Mouse (Mus musculus): ENCODE measurements around the gene Hdac9. TPM values are rescaled to one million over a fixed set of nuclear protein-coding genes. Genes with fewer than 3 reads are reported as not detected.

Hdac9 gene
- total and polyA plus RNA-seq, 3 experiments, result 0.55 to 1.4 TPM; not detected in 1

DNA sequence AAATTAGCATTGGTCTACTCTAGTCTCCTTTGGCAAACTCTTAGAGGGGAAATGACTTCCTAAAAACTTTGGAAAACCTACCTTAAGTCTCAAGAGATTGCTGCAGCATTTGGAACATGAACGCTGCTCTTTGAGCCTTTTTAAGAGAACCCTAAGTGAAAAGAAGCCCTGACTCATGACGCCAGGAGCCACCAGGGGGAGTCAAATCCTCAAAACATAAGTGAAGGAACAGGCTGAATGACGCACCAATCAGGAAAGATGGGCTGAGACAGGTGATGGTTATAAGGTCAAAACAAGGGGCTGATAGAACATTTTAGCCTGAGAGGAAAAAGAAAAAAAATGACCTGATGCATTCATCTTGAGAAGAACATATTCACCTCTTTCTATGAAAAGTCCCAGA lies 252.1 kb downstream of the Hdac9 start:
- TF ChIP-seq TAL1 (conservative IDR thresholded peaks at IDR 0.05; ENCODE audit: low read depth, low read length), result no peak
- TF ChIP-seq GATA2 (IDR thresholded peaks at IDR 0.05; ENCODE audit: borderline replicate concordance, low read depth, low read length), result no peak
- no peak for TF ChIP-seq GATA1 (IDR thresholded peaks at IDR 0.05; ENCODE audit: borderline replicate concordance, low read length)
- no peak for TF ChIP-seq POLR2AphosphoS5 (IDR thresholded peaks at IDR 0.05; ENCODE audit: insufficient replicate concordance, low read depth, low read length)
- TF ChIP-seq CTCF (IDR thresholded peaks at IDR 0.05; ENCODE audit: low read depth, low read length), result no peak
- H3K36me3 ChIP-seq (replicated peaks), result no peaks in the 10 kb centered on the region
- no peaks in the 10 kb centered on the region for H3K9me3 ChIP-seq (replicated peaks)
- no peaks in the 10 kb centered on the region for H3K4me1 ChIP-seq (ENCODE audit: insufficient read depth, low read depth, low read length)
- ATAC-seq (ENCODE audit: extremely low read depth, insufficient number of reproducible peaks, low FRiP score, poor library complexity, severe bottlenecking) (no peak), DNase-seq (ENCODE audit: low spot score) (no peak)
- H3K4me3 ChIP-seq (ENCODE audit: low read depth, low read length), result no peak overlapping the region
- no peaks in the 10 kb centered on the region for H3K27me3 ChIP-seq (ENCODE audit: insufficient read depth, low read length)

DNA sequence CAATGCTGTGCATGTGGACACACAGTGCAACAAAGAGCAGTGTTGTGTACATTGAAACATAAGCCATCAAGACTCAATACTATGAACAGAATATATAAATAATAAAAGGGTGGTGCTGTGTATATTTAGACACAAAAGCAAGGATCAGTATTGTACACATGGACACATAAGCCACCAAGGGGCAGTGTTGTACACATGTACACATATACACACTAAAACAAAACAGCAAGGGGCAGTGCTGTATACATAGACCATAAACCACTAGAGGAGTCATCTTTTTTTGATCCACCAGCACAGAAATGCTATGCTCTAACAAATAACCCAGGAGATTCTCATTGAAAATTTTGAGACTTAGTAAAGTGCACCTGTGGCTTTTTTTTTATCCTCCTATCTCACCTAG lies 255.5 kb downstream of the Hdac9 start:
- no peaks in the 10 kb centered on the region for H3K4me1 ChIP-seq (ENCODE audit: insufficient read depth, low read depth, low read length)
- no peaks in the 10 kb centered on the region for H3K9me3 ChIP-seq (replicated peaks)
- DNase-seq (ENCODE audit: low spot score), result no peak
- no peaks in the 10 kb centered on the region for H3K36me3 ChIP-seq (replicated peaks)
- H3K27me3 ChIP-seq (ENCODE audit: insufficient read depth, low read length), result no peaks in the 10 kb centered on the region
- no peak overlapping the region for H3K4me3 ChIP-seq (ENCODE audit: low read depth, low read length)
- no peak for ATAC-seq (ENCODE audit: extremely low read depth, insufficient number of reproducible peaks, low FRiP score, poor library complexity, severe bottlenecking)
- TF ChIP-seq CTCF (IDR thresholded peaks at IDR 0.05; ENCODE audit: low read depth, low read length) (no peak), GATA2 (IDR thresholded peaks at IDR 0.05; ENCODE audit: borderline replicate concordance, low read depth, low read length) (no peak)

DNA sequence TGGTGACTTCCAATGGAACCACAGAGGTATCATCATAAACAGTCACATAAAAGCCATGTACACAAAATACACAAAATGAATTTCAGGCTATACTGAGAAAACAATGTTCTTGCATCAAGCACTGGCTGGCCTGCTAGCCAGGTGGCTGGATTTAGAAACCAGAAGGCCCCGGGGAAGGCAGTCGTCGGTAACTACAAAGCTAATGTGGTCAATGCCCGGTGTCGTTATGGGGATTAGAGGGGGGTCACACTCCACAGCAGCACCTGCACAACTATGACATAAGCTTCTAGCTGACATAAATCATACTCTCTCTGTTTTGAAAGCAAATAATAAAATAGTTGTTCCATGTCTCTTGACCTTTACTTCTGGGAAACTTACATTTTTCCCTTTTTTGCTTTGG lies 256.9 kb downstream of the Hdac9 start:
- H3K9me3 ChIP-seq (replicated peaks), result no peaks in the 10 kb centered on the region
- no peak for TF ChIP-seq GATA2 (IDR thresholded peaks at IDR 0.05; ENCODE audit: borderline replicate concordance, low read depth, low read length)
- H3K36me3 ChIP-seq (replicated peaks), result no peaks in the 10 kb centered on the region
- DNase-seq (ENCODE audit: low spot score) (no peak), ATAC-seq (ENCODE audit: extremely low read depth, insufficient number of reproducible peaks, low FRiP score, poor library complexity, severe bottlenecking) (no peak)
- no peaks in the 10 kb centered on the region for H3K27me3 ChIP-seq (ENCODE audit: insufficient read depth, low read length)
- H3K4me1 ChIP-seq (ENCODE audit: insufficient read depth, low read depth, low read length), result no peaks in the 10 kb centered on the region
- H3K4me3 ChIP-seq (ENCODE audit: low read depth, low read length), result no peak overlapping the region

DNA sequence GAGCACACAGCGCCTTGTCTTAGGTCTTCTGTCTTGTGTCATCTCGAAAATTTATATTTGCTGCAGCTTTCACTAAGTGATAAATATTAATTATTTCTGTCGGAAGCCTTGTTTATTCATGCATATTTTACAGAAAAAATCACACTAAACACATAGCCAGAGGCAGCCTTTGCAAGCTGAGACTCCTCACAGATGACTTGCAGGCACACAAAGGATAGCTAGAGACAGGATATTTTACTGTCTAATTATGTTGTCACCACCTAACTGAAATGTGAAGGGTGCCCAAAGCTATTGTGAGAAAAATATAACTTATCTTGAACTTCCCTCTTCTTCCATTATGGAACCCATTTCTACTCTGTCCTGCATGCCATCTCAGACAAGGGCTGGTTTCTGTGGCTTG lies 258.3 kb downstream of the Hdac9 start:
- TF ChIP-seq CTCF (IDR thresholded peaks at IDR 0.05; ENCODE audit: low read depth, low read length) (no peak), GATA1 (IDR thresholded peaks at IDR 0.05; ENCODE audit: borderline replicate concordance, low read length) (no peak), GATA2 (IDR thresholded peaks at IDR 0.05; ENCODE audit: borderline replicate concordance, low read depth, low read length) (no peak), POLR2AphosphoS5 (IDR thresholded peaks at IDR 0.05; ENCODE audit: insufficient replicate concordance, low read depth, low read length) (no peak)
- no peak for DNase-seq (ENCODE audit: low spot score)
- Histone ChIP-seq H3K36me3 (replicated peaks) (no peaks in the 10 kb centered on the region), H3K4me1 (ENCODE audit: insufficient read depth, low read depth, low read length) (no peaks in the 10 kb centered on the region), H3K27me3 (ENCODE audit: insufficient read depth, low read length) (no peaks in the 10 kb centered on the region), H3K9me3 (replicated peaks) (no peaks in the 10 kb centered on the region), H3K4me3 (ENCODE audit: low read depth, low read length) (no peak overlapping the region)
- ATAC-seq (ENCODE audit: extremely low read depth, insufficient number of reproducible peaks, low FRiP score, poor library complexity, severe bottlenecking), result no peak

DNA sequence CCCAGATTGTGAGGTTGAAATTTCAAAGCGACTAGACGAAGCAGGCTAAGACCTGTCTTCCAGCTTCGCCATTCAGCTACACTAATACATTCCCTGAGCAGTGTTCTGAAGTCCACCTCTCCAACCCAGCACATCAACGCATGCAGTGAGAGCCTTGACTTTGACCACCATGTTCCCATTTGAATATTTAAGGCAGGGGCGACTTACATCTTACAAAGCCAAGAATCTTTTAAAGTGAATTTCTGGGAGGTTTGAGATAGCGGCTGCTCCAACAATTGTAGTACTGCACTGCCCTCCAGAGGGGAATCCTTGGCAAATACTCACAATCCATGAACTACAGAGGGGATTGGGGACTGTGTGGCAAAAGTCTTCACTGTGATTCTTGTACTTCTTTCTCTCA lies 258.8 kb downstream of the Hdac9 start:
- no peak for ATAC-seq (ENCODE audit: extremely low read depth, insufficient number of reproducible peaks, low FRiP score, poor library complexity, severe bottlenecking)
- no peak for TF ChIP-seq GATA1 (IDR thresholded peaks at IDR 0.05; ENCODE audit: borderline replicate concordance, low read length)
- TF ChIP-seq TAL1 (conservative IDR thresholded peaks at IDR 0.05; ENCODE audit: low read depth, low read length), result no peak
- TF ChIP-seq POLR2AphosphoS5 (IDR thresholded peaks at IDR 0.05; ENCODE audit: insufficient replicate concordance, low read depth, low read length), result no peak
- no peak for TF ChIP-seq GATA2 (IDR thresholded peaks at IDR 0.05; ENCODE audit: borderline replicate concordance, low read depth, low read length)
- no peak for TF ChIP-seq CTCF (IDR thresholded peaks at IDR 0.05; ENCODE audit: low read depth, low read length)
- Histone ChIP-seq H3K4me1 (ENCODE audit: insufficient read depth, low read depth, low read length) (no peaks in the 10 kb centered on the region), H3K4me3 (ENCODE audit: low read depth, low read length) (no peak overlapping the region), H3K36me3 (replicated peaks) (no peaks in the 10 kb centered on the region), H3K9me3 (replicated peaks) (no peaks in the 10 kb centered on the region), H3K27me3 (ENCODE audit: insufficient read depth, low read length) (no peaks in the 10 kb centered on the region)
- no peak for DNase-seq (ENCODE audit: low spot score)

DNA sequence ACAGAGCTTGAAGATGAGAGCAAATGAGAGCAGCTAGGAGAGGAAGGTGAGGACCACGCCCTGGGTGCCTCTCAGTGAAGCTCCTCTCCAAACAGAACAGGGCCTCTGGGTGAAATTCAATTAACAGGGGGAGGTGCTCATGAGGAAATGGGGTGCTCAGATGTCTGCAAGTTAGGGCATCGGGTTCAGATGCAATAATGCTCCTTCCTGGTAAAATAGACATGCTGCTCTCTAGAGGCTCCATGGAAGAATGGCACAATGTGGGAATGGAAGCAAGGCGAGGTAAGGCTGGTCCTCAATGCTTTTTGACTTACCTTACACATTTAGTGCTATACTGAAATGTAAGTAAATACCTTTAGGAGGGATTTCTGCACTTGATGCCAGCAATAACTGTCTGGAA lies 263.3 kb downstream of the Hdac9 start:
- Histone ChIP-seq H3K27me3 (ENCODE audit: insufficient read depth, low read length) (no peaks in the 10 kb centered on the region), H3K4me1 (ENCODE audit: insufficient read depth, low read depth, low read length) (no peaks in the 10 kb centered on the region), H3K9me3 (replicated peaks) (0 out of 2 replicates have a peak, but pooled peaks cover 4% of the 10 kb centered on the region), H3K4me3 (ENCODE audit: low read depth, low read length) (no peak overlapping the region), H3K36me3 (replicated peaks) (no peaks in the 10 kb centered on the region)
- ATAC-seq (ENCODE audit: extremely low read depth, insufficient number of reproducible peaks, low FRiP score, poor library complexity, severe bottlenecking), result no peak
- no peak for TF ChIP-seq GATA1 (IDR thresholded peaks at IDR 0.05; ENCODE audit: borderline replicate concordance, low read length)
- TF ChIP-seq GATA2 (IDR thresholded peaks at IDR 0.05; ENCODE audit: borderline replicate concordance, low read depth, low read length), result no peak
- no peak for TF ChIP-seq CTCF (IDR thresholded peaks at IDR 0.05; ENCODE audit: low read depth, low read length)
- TF ChIP-seq TAL1 (conservative IDR thresholded peaks at IDR 0.05; ENCODE audit: low read depth, low read length), result no peak
- TF ChIP-seq POLR2AphosphoS5 (IDR thresholded peaks at IDR 0.05; ENCODE audit: insufficient replicate concordance, low read depth, low read length), result no peak
- no peak for DNase-seq (ENCODE audit: low spot score)

DNA sequence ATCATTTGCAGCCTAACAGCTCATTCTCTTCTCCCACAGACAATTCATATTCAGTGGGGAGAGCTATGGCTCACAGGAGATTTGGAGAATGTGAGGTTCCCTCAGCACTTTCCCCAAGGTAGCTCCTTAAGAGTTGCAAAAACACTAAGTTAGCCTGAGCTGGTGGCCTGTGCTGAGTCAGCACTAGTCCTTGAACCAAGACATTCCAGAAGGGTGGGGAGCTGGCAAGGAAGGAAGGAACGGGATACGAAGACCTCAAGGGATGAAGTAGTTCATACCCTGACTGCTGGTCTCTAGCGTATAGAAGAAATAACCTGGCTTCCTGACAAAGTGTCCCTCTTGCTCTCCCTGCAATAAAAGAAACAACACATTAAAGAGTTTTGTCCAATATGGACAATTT lies 268.1 kb downstream of the Hdac9 start:
- ATAC-seq (ENCODE audit: extremely low read depth, insufficient number of reproducible peaks, low FRiP score, poor library complexity, severe bottlenecking) (no peak), DNase-seq (ENCODE audit: low spot score) (no peak)
- Histone ChIP-seq H3K36me3 (replicated peaks) (no peaks in the 10 kb centered on the region), H3K4me3 (ENCODE audit: low read depth, low read length) (no peak overlapping the region), H3K9me3 (replicated peaks) (0 out of 2 replicates have a peak, but pooled peaks cover 6% of the 10 kb centered on the region), H3K4me1 (ENCODE audit: insufficient read depth, low read depth, low read length) (no peaks in the 10 kb centered on the region), H3K27me3 (ENCODE audit: insufficient read depth, low read length) (no peaks in the 10 kb centered on the region)
- TF ChIP-seq GATA2 (IDR thresholded peaks at IDR 0.05; ENCODE audit: borderline replicate concordance, low read depth, low read length) (no peak), CTCF (IDR thresholded peaks at IDR 0.05; ENCODE audit: low read depth, low read length) (no peak), POLR2AphosphoS5 (IDR thresholded peaks at IDR 0.05; ENCODE audit: insufficient replicate concordance, low read depth, low read length) (no peak), GATA1 (IDR thresholded peaks at IDR 0.05; ENCODE audit: borderline replicate concordance, low read length) (no peak), TAL1 (conservative IDR thresholded peaks at IDR 0.05; ENCODE audit: low read depth, low read length) (no peak)
